Mouse (Mus musculus): ENCODE measurements around the gene Vstm2b.

DNA sequence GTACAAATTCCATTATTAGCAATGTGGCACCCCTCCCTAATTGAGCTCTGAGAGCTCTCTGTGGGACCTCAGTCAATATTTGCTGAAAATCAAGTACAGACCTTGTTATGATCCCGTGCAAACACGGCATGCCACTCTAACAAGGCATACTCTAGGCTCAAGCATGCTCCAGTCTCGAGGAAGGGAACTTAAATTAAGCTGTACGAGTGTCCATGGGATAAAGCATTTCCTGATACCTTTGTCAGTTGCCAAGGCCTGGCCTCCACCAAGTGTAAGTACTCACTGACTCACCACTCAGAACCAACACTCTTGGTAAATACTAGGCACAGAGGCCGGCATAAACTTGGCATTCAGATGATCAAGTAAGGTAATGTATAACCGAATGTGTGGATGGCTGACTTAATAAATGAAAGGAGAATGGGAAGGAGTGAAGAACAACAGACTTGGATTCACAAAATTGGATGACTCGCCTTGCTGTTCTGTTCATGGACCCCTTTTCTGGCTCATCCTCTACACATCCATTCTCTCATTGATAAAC, 42.0 kb upstream of the Vstm2b start:
- TF ChIP-seq CTCF (IDR thresholded peaks at IDR 0.05; ENCODE audit: low read depth) (no peak), EP300 (IDR thresholded peaks at IDR 0.05; ENCODE audit: low read depth) (no peak)
